Mouse (Mus musculus) 3T3-L1 (cell line): ENCODE results near the gene Tfap2e.

Experiments used
- DNase-seq: peaks from one replicate; pipeline ENCODE4 v3.0.0-alpha.2; 2015; ENCODE audit warnings: low read depth, low spot score

Gene Tfap2e

DNA sequence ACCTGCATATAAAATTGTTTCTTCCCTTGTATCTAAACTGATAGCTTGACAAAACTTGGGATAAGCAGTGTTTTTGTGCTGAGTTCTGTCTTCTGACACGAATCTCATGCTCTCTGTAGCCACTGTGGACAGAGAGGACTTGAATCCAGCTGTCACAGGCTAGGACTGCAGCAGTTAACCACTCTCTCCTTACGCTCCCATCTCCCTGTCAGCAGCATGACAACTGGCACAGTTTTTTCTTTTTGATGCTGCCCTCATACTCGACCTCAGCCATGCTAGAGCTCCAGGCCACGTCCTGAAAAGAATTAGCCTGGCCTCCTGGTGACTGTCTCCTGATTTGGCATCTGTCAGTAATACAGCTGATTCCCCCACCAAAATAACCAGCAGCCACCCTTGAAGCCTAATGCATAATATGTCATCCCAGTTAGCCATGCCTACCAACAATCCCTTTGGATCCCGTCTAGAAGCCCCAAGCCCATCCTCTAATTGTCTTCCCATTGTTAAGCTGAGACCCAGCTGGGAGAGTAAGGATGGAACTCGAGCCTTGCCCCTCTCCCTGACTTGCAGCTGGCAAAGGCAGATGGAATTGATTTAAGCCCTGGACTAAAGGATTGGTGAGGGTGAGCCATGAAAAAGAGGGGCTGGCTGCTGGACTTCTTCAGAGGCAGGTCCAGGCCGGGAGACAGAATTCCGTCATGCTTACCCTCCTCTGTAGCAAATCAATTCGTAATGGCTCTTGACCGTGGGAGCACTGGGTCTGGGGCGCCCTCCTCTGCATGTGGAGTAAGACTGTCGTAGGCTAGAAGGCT lies 29.2 kb downstream of the Tfap2e start:
- DNase-seq = no peak

GRCm38 (mm10) chr4:126696908-126697307 lies 39.1 kb downstream of the Tfap2e start:
- no peak for DNase-seq

- no peak for DNase-seq
Measured at GRCm38 (mm10) chr4:126693021-126693420, 43.0 kb downstream of the Tfap2e start.

GRCm38 (mm10) chr4:126689457-126689856 lies 46.6 kb downstream of the Tfap2e start:
- no peak for DNase-seq

DNA sequence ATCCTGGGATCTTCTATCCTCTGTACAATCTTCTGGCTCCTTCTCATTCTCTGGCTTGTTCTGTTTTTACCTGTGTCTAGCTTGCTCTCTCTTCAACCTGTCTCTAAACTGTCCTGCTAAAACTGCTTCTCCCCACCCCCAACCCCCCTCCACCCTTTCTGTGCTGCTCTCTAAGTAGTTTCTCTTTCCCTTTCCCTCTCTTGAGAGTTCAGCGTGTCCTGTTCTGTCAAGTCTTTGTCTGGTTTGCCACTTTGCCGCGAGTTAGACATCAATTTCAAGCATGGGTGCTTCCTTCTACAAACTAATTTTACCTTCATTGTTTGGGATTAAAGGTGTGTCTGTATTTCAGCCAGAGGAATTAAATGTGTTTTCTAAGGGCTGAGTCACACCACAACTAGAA lies 53.0 kb downstream of the Tfap2e start:
- DNase-seq = no peak

GRCm38 (mm10) chr4:126682298-126682697 lies 53.7 kb downstream of the Tfap2e start:
- peak; percentile 14 for DNase-seq

GRCm38 (mm10) chr4:126677054-126678003 lies 58.7 kb downstream of the Tfap2e start, which contains the start of gene Psmb2:
Psmb2 (plus strand) TSS chr4:126677630.
- peak; percentile 96 for DNase-seq

DNA sequence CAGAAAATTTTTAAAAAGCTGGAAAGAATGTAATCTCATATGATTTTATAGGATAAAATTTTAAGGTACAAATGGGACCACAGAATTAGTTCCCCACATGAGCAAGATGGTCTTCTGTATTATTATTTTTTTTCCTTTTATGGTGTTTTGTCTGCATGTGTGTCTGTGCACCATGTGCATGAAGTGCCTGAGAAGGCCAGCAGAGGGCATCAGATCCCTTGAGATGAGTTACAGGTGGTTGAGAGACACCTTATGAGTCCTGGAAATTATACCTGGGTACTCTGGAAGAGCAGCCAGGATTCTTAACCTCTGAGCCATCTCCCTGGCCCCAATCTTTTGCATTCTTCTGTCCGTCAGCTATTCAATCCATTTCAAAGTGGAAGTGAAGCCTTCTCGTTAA lies 69.0 kb downstream of the Tfap2e start:
- no peak for DNase-seq
